Mouse (Mus musculus): ENCODE measurements at regions not wholly inside any gene's neighbourhood (a gene's known extent, or its start where the extent isn't known, plus 50 kb on each side); places are given as distances from the start of the nearest gene placed in this dataset.

GRCm38 (mm10) chr11:20420876-20421275, 88.4 kb upstream of the Slc1a4 start:
- no peak for TF ChIP-seq CTCF (IDR thresholded peaks at IDR 0.05; ENCODE audit: low read depth, low read length)
- TF ChIP-seq POLR2AphosphoS5 (IDR thresholded peaks at IDR 0.05; ENCODE audit: insufficient replicate concordance, low read depth, low read length): no peak
- no peak for TF ChIP-seq GATA1 (IDR thresholded peaks at IDR 0.05; ENCODE audit: borderline replicate concordance, low read length)
- no peak for TF ChIP-seq GATA2 (IDR thresholded peaks at IDR 0.05; ENCODE audit: borderline replicate concordance, low read depth, low read length)
- TF ChIP-seq TAL1 (conservative IDR thresholded peaks at IDR 0.05; ENCODE audit: low read depth, low read length): no peak

All from G1E (cell line).